Mouse (Mus musculus): Measurements from ENCODE around the gene Gch1. TPM values are rescaled to one million over a fixed set of nuclear protein-coding genes. Genes with fewer than 3 reads are reported as not detected.

Gene Gch1
- polyA plus RNA-seq (2011; ENCODE audit: insufficient read depth, insufficient read length, low replicate concordance, missing spikeins), result 18.8 and 26.8 TPM in 2 replicates

DNA sequence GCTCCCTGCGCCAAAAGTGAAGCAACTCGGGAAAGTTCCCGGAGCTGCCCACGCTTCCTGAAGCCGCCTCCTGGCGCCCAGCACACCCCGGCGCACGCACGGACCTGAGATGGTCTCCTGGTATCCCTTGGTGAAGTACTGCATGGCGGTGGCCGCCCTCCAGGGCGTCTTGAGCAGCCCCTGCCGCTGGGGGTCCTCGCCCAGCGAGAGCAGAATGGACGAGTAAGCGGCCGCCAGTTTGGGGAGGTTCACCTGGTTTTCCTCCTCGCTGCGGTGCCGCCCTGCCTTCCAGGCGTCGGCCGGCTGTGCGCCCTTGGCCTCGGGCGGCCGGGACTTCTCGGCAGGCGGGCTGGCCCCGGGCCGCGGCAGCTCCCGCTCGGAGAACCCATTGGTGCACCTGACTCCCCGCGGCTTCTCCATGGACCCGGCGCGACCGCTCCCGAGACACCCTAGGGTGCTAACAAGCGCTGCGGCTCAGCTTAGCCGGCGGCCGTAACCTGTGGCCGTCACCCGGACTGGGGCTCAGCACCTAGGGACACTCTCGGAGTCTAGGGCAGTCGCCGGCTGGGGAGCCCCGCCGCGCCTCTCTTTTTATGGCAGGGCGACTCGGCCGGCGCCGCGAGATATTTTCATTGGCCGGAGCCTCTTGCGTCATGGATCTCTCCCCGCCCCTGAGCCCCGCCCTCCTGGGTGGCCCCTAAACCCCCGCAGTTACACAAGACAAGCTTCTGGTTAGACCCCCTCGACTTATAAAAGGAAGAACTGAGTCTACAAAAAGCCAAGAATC lies at the start of gene Gch1:
Gene Gch1 (minus strand): TSS at position 566 of the 787 bp plus-strand sequence.
- Histone ChIP-seq H3K4me1 (ENCODE audit: control insufficient read depth, insufficient read depth, low read length) (no peaks in the 10 kb centered on the region; the same call in 1 of the 2 replicates), H3K27ac (ENCODE audit: control insufficient read depth, insufficient read depth, low read depth, low read length, poor library complexity) (peak within 1 kb of the TSS; percentile 93), H3K4me3 (replicated peaks; ENCODE audit: control insufficient read depth, low read depth, low read length) (peak within 1 kb of the TSS; percentile 96)
- TF ChIP-seq CTCF (IDR thresholded peaks at IDR 0.05; ENCODE audit: control insufficient read depth, insufficient read depth, low read length) (no peak), POLR2A (IDR thresholded peaks at IDR 0.05; ENCODE audit: borderline replicate concordance, control insufficient read depth, low read depth, low read length) (peak; percentile 97)
- WGBS, result under 1% methylated on average over 68 of the region's 68 CpGs

DNA sequence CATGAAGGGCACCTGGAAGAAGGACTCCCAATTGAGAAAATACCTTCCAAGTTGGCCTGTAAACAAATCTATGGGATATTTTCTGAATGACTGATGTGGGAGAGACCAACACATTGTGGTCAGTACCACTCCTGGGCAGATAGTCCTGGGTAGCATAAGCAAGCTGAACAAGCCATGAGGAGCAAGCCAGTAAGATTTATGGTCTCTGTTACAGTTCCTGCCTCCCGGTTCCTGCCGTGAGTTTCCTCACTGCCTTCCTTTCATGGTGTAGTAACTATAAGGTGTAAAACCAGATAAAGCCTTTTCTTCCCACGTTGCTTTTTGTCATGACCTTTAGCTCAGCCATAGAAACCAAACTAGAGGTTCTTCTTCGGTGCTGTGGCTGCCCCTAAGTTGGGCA lies 48.1 kb upstream of the Gch1 start:
- TF ChIP-seq POLR2A (IDR thresholded peaks at IDR 0.05; ENCODE audit: borderline replicate concordance, control insufficient read depth, low read depth, low read length) (no peak), CTCF (IDR thresholded peaks at IDR 0.05; ENCODE audit: control insufficient read depth, insufficient read depth, low read length) (no peak)
- peaks cover 5% of the 10 kb centered on the region for H3K4me1 ChIP-seq (ENCODE audit: control insufficient read depth, insufficient read depth, low read length)
- H3K4me3 ChIP-seq (replicated peaks; ENCODE audit: control insufficient read depth, low read depth, low read length), result no peak overlapping the region
- no peak overlapping the region for H3K27ac ChIP-seq (ENCODE audit: control insufficient read depth, insufficient read depth, low read depth, low read length, poor library complexity)
- 77% methylated on average over 4 of the region's 4 CpGs for WGBS

DNA sequence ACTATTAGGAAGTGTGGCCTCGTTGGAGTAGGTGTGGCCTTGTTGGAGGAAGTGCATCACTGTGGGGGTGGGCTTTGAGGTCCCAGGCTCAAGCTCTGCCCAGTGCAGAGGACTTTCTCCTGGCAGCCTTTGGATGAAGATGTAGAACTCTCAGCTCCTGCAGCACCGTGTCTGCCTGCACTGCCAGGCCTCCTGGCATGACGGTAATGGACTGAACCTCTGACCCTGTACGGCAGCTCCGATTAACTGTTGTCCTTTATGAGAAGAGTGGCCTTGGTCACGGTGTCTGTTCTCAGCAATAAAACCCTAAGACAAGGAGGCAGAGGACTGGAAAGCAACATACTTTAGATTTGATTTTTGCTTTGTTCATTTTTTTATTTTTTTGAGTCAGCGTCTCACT lies 47.3 kb upstream of the Gch1 start:
- WGBS, result 92% methylated on average over 7 of the region's 7 CpGs
- peaks cover 5% of the 10 kb centered on the region for H3K4me1 ChIP-seq (ENCODE audit: control insufficient read depth, insufficient read depth, low read length)
- no peak overlapping the region for H3K27ac ChIP-seq (ENCODE audit: control insufficient read depth, insufficient read depth, low read depth, low read length, poor library complexity)
- TF ChIP-seq CTCF (IDR thresholded peaks at IDR 0.05; ENCODE audit: control insufficient read depth, insufficient read depth, low read length) (no peak), POLR2A (IDR thresholded peaks at IDR 0.05; ENCODE audit: borderline replicate concordance, control insufficient read depth, low read depth, low read length) (no peak)
- no peak overlapping the region for H3K4me3 ChIP-seq (replicated peaks; ENCODE audit: control insufficient read depth, low read depth, low read length)

GRCm38 (mm10) chr14:47234526-47235250 lies 45.5 kb upstream of the Gch1 start:
- WGBS, result 66% methylated on average over 5 of the region's 5 CpGs
- TF ChIP-seq CTCF (IDR thresholded peaks at IDR 0.05; ENCODE audit: control insufficient read depth, insufficient read depth, low read length) (no peak), POLR2A (IDR thresholded peaks at IDR 0.05; ENCODE audit: borderline replicate concordance, control insufficient read depth, low read depth, low read length) (no peak)
- Histone ChIP-seq H3K4me1 (ENCODE audit: control insufficient read depth, insufficient read depth, low read length) (peaks cover 3% of the 10 kb centered on the region), H3K27ac (ENCODE audit: control insufficient read depth, insufficient read depth, low read depth, low read length, poor library complexity) (peak overlapping the region; percentile 38), H3K4me3 (replicated peaks; ENCODE audit: control insufficient read depth, low read depth, low read length) (no peak overlapping the region)

- TF ChIP-seq POLR2A (IDR thresholded peaks at IDR 0.05; ENCODE audit: borderline replicate concordance, control insufficient read depth, low read depth, low read length) (no peak), CTCF (IDR thresholded peaks at IDR 0.05; ENCODE audit: control insufficient read depth, insufficient read depth, low read length) (no peak)
- Histone ChIP-seq H3K4me3 (replicated peaks; ENCODE audit: control insufficient read depth, low read depth, low read length) (no peak overlapping the region), H3K4me1 (ENCODE audit: control insufficient read depth, insufficient read depth, low read length) (peaks cover 3% of the 10 kb centered on the region), H3K27ac (ENCODE audit: control insufficient read depth, insufficient read depth, low read depth, low read length, poor library complexity) (no peak overlapping the region; the same call in 1 of the 2 replicates)
- WGBS, result 75% methylated on average over 3 of the region's 3 CpGs
Measured at GRCm38 (mm10) chr14:47234032-47234431, 44.8 kb upstream of the Gch1 start.

DNA sequence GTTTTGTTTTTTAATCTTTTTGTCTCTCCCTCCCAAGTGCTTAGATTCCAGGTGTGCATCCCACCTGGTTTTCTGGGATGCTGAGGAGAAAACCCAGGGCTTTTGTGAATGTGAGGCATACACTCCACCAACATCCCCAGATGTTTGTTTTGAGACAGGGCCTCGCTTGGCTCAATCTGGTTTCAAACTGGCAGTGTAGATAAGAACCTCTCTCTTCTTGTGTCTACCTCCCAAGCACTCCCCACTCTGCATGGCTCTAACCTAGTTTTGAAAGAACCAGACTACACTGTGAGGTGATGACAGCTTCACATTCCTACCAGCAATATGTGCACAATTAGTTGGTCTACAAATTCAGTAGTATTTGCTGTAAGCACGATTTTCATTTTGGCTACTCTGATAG lies 44.4 kb upstream of the Gch1 start:
- Histone ChIP-seq H3K27ac (ENCODE audit: control insufficient read depth, insufficient read depth, low read depth, low read length, poor library complexity) (no peak overlapping the region), H3K4me1 (ENCODE audit: control insufficient read depth, insufficient read depth, low read length) (peaks cover 3% of the 10 kb centered on the region), H3K4me3 (replicated peaks; ENCODE audit: control insufficient read depth, low read depth, low read length) (no peak overlapping the region)
- 51% methylated on average over 2 of the region's 2 CpGs for WGBS
- TF ChIP-seq POLR2A (IDR thresholded peaks at IDR 0.05; ENCODE audit: borderline replicate concordance, control insufficient read depth, low read depth, low read length) (no peak), CTCF (IDR thresholded peaks at IDR 0.05; ENCODE audit: control insufficient read depth, insufficient read depth, low read length) (no peak)

- TF ChIP-seq POLR2A (IDR thresholded peaks at IDR 0.05; ENCODE audit: borderline replicate concordance, control insufficient read depth, low read depth, low read length) (no peak), CTCF (IDR thresholded peaks at IDR 0.05; ENCODE audit: control insufficient read depth, insufficient read depth, low read length) (no peak)
- Histone ChIP-seq H3K4me1 (ENCODE audit: control insufficient read depth, insufficient read depth, low read length) (peaks cover 3% of the 10 kb centered on the region), H3K27ac (ENCODE audit: control insufficient read depth, insufficient read depth, low read depth, low read length, poor library complexity) (no peak overlapping the region), H3K4me3 (replicated peaks; ENCODE audit: control insufficient read depth, low read depth, low read length) (no peak overlapping the region)
- 55% methylated on average over 11 of the region's 11 CpGs for WGBS
Measured at GRCm38 (mm10) chr14:47229796-47230376, 40.7 kb upstream of the Gch1 start.

- Histone ChIP-seq H3K4me3 (replicated peaks; ENCODE audit: control insufficient read depth, low read depth, low read length) (no peak overlapping the region), H3K27ac (ENCODE audit: control insufficient read depth, insufficient read depth, low read depth, low read length, poor library complexity) (no peak overlapping the region), H3K4me1 (ENCODE audit: control insufficient read depth, insufficient read depth, low read length) (0 out of 2 replicates have a peak, but pooled peaks cover 1% of the 10 kb centered on the region)
- WGBS, result 90% methylated on average over 8 of the region's 8 CpGs
- TF ChIP-seq CTCF (IDR thresholded peaks at IDR 0.05; ENCODE audit: control insufficient read depth, insufficient read depth, low read length), result no peak
- TF ChIP-seq POLR2A (IDR thresholded peaks at IDR 0.05; ENCODE audit: borderline replicate concordance, control insufficient read depth, low read depth, low read length), result no peak
Measured at GRCm38 (mm10) chr14:47225931-47226330, 36.7 kb upstream of the Gch1 start.
